Mouse (Mus musculus): Measurements from ENCODE around the gene Myom1.

- TF ChIP-seq CTCF (IDR thresholded peaks at IDR 0.05; ENCODE audit: extremely low read depth, insufficient read depth, insufficient read length, insufficient replicate concordance) (no peak), POLR2A (IDR thresholded peaks at IDR 0.05; ENCODE audit: low read depth, low read length) (peak; percentile 91)
Observed at GRCm38 (mm10) chr17:70990403-70991303, 11.8 kb upstream of the Myom1 start.

All from spleen, adult 2 months (tissue).